Mouse (Mus musculus): ENCODE results near the gene Atg10.

Gene Atg10

DNA sequence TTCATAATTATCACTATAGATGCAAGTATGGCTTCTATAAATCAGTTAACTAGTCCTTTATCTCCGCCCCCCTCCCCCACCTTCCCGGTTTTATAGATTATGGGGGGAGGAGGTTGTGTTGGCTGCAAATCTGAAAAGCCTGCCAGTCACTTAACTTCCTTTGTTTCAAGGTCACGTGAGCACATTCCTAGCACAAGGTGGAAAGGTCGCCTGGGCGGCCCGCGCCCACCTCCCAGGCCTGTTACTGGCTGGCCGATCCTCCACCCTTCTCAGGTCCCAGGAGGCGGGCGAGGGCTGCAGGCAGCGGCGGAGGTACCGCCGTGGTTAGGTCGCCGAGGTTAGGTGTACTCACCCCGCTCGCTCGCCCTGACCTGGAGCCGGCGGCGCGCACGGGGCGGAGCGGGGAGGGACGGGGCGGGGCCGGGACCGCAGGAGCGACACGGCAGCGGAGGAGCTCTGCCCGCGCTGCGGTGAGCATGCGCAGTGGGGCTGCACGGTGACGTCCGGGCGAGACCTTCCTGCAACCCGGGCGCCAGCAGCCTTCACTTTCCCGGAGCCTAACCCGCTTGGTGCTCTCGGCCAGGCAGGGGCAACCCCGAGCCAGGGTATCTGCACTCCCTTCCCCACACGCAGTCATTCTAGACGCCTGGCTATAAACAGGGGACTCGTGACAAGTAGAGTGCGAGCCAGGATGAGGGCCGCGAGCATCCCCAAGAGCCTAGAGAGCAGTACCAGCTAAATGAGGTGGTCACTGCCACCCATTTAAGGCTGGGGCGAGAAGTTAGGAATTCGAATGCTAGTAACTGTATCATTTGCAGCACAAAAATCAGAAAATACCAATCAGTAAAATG, at the start of gene Atg10:
Gene Atg10 (minus strand): TSS at position 382 of the 851 bp plus-strand sequence.
- POLR2A ChIA-PET: interaction anchor here in 3 of 4 experiments (0.6 to 5.6 kb wide), 29 partner anchors 9 to 1131 kb away, joined by 3 to 42 read pairs (median 4); partner anchors contain the start of genes Dhfr (in 1 of the 3), Msh3 (in 1 of the 3) and Rps23 (in 1 of the 3)
- CTCF ChIA-PET: interaction anchor here in 1 of 4 experiments (1.0 kb wide), 1 partner anchor 132 kb away, joined by 3 read pairs; no protein-coding TSS in a partner anchor

DNA sequence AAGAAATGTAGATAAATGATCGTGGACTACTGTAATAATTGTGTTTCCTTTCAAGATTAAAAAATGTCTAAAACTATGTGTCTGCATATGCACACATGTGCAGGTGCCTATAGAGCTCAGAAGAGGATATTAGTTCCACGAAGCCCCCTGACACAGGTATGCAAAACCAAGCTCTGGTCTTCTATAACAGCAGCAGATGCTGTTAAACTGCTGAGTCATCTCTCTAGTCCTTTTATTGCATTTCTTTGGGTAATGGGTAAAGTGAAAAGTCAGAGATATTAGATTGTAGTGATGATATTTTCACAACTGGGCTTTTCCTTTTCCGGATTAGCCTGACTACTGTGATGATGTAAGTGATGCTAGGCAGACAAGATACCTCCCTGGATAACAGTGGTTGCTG, 28.6 kb upstream of the Atg10 start:
- CTCF ChIA-PET: no interaction called here
- POLR2A ChIA-PET: no interaction called here

DNA sequence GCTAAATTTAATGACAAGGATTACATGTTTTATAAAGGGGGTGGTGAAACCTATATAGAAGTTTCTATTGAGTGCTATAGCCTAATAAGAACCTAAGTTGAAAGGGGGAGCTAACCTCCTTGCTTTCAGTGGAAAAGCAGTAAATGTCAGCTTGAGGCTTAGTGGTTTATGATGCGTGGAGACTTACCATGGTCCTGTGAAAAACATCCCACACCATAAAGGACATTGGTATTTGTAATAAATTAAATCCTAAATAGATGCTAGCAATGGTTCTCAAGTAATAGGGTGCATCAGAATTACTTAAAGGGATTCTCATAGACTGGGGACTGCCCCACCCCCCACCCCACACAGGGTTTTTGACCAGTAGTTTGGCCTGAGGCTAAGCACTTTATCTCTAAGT, 27.9 kb upstream of the Atg10 start:
- CTCF ChIA-PET: no interaction called here
- POLR2A ChIA-PET: interaction anchor here in 1 of 4 experiments (0.8 kb wide), 1 partner anchor 58 kb away, joined by 3 read pairs; no protein-coding TSS in a partner anchor

DNA sequence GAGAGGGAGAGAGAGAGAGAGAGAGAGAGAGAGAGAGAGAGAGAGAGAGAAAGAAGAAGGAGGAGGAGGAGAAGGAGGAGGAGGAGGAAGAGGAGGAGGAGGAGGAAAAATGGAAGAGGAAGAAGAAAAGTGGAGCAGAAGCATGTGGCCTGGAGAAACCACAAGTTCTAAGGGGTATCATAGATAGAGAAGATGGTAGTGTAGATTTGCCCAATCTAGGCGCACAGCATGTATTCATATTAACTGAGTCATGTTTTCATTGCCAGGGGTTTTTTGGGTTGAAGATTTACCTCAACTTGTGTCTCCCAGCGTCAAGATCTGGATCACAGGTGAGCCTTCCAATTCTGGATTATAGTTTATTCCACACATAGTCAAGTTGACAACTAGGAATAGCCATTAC, 26.3 kb upstream of the Atg10 start:
- CTCF ChIA-PET: interaction anchor here in 1 of 4 experiments (0.5 kb wide), 1 partner anchor 372 kb away, joined by 3 read pairs; no protein-coding TSS in a partner anchor
- POLR2A ChIA-PET: interaction anchor here in 2 of 4 experiments (0.7 to 1.0 kb wide), 2 partner anchors 27 to 29 kb away, joined by 3 to 4 read pairs; partner anchors contain the start of gene Atg10 (in 1 of the 2)

DNA sequence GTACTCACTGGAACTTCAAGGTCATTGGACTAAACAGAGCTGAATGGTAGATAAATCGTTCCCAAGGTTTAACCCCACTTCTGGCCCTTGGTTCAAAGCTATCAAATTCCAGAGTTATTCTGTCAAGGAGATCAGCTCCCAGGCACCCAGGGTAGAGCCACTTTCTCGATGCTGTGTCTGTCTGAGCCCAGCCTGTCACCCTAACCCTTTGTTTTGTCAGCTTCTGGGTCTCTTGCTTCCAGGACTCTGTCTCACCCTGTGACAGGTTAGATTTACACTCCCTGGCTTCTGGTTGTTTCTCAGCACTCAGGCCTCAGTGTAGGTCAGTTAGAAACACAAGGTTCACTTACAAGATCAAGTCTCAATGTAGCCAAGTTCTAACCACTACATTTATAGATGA, 22.7 kb upstream of the Atg10 start:
- POLR2A ChIA-PET: no interaction called here

DNA sequence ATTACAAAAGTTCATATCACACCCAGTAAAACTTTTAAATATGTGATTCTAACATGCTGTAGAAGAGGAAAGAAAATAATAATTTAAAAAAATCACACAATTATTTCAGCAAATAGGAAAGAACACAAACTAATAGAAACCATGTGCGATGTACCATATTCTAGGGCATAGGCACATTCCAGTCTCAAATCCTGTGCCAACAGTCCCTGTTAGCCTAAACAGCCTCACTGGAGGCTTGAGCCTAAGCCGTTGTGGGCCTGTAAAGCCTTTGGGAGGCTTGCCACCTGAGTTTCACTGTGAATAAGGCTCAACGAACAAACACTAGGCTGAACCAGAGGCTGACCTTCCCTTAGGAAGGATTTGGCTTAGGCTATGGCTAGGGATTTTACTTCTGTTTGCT, 14.2 kb upstream of the Atg10 start:
- CTCF ChIA-PET: no interaction called here
- POLR2A ChIA-PET: interaction anchor here in 1 of 4 experiments (1.4 kb wide), 1 partner anchor 14 kb away, joined by 3 read pairs; the partner anchor contains the start of gene Atg10

More for the DNA sequence above, 22.7 kb upstream of the Atg10 start:
- CTCF ChIA-PET: no interaction called here

DNA sequence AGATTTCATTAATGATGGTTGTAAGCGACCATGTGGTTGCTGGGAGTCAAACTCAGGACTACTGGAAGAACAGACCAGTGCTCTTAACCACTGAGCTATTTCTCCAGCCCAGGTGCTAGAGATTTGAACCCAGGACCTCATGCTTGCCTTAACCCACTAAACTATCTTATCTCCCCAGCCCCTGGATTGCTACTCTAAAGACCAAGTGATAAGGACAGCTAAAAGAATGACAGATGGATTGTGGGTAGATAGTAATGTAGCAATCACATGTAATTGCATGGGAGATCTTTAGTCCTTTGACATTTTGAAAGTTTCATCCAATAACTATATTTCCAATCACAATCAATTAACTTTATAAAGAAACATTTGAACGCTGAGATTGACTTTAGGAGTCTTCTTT, 13.1 kb upstream of the Atg10 start:
- POLR2A ChIA-PET: interaction anchor here in 1 of 4 experiments (1.4 kb wide), 1 partner anchor 13 kb away, joined by 3 read pairs; the partner anchor contains the start of gene Atg10

DNA sequence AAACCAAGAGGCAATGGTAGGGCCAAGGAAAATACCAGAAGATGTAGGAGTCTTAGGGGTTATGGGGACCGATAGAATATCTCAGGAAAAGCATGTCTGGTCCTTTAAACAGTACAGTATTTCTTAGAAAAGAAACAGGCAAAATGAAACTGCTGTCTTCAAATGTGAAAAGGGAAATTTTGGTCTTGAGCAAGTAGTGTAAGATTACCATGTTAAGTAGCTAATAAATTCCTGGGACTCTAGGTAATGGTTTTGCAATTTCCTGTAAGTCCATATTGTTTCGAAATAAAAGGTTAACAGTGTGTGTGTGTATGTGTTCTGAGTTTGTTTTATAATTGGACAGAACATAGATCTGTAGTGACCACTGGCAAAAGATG, 658 bp upstream of the Atg10 start:
- CTCF ChIA-PET: interaction anchor here in 1 of 4 experiments (1.0 kb wide), 1 partner anchor 132 kb away, joined by 3 read pairs; no protein-coding TSS in a partner anchor
- POLR2A ChIA-PET: interaction anchor here in 3 of 4 experiments (0.6 to 5.6 kb wide), 24 partner anchors 9 to 1130 kb away, joined by 3 to 42 read pairs (median 4); partner anchors contain the start of genes Dhfr (in 1 of the 3), Msh3 (in 1 of the 3) and Rps23 (in 1 of the 3)

More for the DNA sequence above, 13.1 kb upstream of the Atg10 start:
- CTCF ChIA-PET: interaction anchor here in 1 of 4 experiments (0.7 kb wide), 1 partner anchor 645 kb away, joined by 3 read pairs; no protein-coding TSS in a partner anchor

DNA sequence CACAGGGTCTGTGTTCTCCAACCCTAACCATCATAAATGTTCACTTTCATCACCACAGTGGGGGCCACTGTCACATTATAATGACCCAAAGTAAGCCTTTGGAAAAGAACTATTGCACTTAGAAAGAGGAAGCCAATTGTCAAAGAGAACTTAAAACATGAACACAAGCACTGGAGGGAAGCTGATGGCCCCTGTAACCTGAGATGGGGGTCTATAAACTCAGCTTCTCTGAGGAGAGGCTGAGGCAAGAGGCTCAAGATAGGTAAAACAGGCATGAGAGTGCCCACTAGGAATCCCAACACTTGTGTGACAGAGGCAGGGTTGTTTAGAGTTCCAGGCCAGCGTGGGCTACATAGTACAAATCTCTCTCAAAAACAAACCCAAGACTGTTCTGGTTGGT, 705 bp downstream of the Atg10 start:
- CTCF ChIA-PET: no interaction called here

DNA sequence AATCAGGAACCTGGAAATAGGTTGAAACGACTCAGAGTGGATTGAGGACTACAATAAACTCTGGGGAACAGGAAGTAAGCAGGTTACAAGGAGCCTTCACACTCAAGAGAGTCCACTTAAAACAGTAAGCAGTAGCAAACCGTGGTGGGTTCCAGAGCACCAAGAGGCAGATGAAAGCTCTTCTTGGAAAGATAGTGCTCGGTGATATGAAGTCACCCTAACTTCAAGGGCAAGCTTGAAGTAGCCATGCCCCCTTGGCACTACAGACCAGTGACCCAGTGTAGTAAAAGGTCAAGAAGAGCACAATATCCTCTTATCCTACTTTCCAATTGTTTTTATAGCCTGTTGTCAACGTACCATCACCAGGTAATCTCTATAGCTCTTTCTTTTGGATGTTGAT, 2.1 kb downstream of the Atg10 start:
- ChIA-PET CTCF (no interaction called here), POLR2A (interaction anchor here in 2 of 4 experiments (0.6 to 5.6 kb wide), 8 partner anchors 13 to 353 kb away, joined by 3 to 42 read pairs (median 4); partner anchors contain the start of gene Rps23 (in 1 of the 2))

More for the DNA sequence above, 705 bp downstream of the Atg10 start:
- POLR2A ChIA-PET: interaction anchor here in 2 of 4 experiments (1.1 to 5.6 kb wide), 10 partner anchors 10 to 309 kb away, joined by 3 to 42 read pairs (median 4); partner anchors contain the start of gene Rps23 (in 1 of the 2)

DNA sequence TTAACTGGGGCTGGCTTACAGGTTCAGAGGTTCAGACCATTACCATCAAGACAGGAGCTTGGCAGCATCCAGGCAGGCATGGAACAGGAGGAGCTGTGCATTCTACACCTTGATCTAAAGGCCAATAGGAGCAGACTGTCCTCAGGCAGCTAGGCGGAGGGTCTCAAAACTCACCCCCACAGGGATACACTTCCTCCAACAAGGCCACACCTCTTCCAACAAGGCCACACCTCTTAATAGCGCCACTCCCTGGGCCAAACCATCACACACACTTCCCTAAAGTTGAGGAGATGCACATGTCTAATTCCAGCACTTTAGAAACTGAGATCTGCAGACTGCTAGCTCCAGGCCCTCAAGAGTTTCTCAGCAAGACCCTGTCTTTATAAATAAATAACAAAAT, 6.1 kb downstream of the Atg10 start:
- ChIA-PET POLR2A (interaction anchor here in 1 of 4 experiments (0.5 to 1.2 kb wide), 2 partner anchors 13 to 168 kb away, joined by 3 read pairs; no protein-coding TSS in a partner anchor), CTCF (interaction anchor here in 1 of 4 experiments (0.6 kb wide), 1 partner anchor 125 kb away, joined by 3 read pairs; no protein-coding TSS in a partner anchor)

DNA sequence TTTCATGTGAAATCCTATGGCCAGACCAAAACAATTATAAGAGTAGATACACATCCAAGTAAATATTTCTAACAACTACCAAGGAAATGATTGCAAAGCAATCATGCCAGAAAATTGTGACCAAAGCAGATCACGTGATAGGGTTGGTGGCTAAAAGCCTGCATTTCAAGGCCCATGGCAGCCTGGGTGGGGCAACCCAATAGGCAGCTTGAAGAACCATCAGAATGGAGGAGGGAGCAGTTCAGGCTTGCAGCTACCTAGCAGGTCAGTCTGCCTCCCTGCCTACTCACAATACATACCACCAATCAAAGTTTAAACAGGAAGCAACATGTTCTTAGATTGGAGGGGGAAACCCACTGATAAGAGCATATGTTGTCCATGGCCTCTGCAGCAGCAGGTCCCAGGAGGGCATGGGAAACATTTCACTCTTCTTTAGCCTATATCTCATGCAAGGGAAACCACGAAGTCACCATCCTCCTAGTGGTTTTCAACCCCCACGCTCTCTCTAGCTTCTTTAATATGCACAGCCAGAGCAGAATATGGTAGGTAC, 7.0 kb downstream of the Atg10 start:
- POLR2A ChIA-PET: interaction anchor here in 1 of 4 experiments (1.2 to 1.4 kb wide), 2 partner anchors 13 to 291 kb away, joined by 3 to 6 read pairs; no protein-coding TSS in a partner anchor
- CTCF ChIA-PET: no interaction called here

DNA sequence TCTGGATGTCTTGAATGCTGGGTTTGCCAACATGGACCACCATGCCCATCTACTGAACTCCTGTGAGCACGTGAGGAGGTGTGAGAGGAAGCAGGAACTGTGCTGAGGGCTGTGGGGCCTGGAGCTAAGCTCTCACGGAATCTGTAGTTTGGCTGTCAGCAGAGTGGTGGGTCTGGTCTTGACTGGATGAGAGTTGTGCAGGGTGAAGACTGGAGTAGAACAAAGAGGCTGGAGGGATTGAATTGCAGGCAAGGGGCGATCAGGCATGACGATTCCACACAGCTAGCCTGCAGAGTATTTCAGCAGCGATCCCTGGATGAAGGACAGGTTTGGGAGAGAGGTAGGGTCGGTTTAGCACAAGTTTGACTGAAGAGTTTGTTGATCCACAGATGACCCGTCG, 10.8 kb downstream of the Atg10 start:
- POLR2A ChIA-PET: interaction anchor here in 2 of 4 experiments (0.7 to 1.8 kb wide), 4 partner anchors 11 to 288 kb away, joined by 3 to 8 read pairs (median 4); partner anchors contain the start of gene Atg10 (in 2 of the 2)
- CTCF ChIA-PET: no interaction called here

DNA sequence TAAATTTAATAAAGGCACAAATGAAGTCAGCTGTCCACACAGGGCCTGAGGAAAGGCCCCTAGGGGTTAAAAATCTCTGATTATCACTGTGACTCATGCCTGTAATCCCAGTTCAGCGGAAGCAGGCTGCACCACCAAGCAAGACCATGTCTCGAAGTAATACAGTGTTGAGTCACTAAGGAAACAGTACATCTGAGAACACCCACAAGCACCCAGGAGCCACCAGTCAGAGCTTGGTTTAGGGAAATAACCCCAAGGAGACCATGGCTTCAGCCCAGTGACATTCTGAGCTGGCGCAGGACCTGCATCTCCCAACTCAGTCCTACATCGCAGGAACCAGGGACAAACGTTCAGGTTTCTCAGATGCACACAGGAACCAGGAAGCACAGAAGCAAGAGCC, 17.5 kb downstream of the Atg10 start:
- ChIA-PET CTCF (no interaction called here), POLR2A (interaction anchor here in 1 of 4 experiments (1.6 kb wide), 1 partner anchor 13 kb away, joined by 6 read pairs; no protein-coding TSS in a partner anchor)

DNA sequence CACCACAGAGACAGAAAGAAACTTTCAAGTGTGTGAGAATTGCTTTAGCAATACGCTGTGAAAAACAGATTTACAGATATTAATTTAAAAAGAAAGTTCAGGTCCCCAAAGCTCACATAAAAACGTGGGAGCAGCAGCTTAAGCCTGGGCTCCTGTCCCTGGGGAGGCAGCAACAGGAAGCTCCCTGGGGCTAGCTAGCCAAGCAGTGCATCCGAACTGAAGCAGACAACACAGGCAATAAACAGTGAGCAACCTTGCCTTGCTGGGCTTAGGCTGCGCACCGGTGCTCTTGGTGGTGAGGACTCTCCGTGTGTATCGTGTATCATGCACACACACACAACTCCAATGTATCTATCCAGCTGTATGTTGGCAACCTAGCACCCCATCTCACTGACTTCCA, 21.2 kb downstream of the Atg10 start:
- ChIA-PET POLR2A (no interaction called here), CTCF (no interaction called here)

DNA sequence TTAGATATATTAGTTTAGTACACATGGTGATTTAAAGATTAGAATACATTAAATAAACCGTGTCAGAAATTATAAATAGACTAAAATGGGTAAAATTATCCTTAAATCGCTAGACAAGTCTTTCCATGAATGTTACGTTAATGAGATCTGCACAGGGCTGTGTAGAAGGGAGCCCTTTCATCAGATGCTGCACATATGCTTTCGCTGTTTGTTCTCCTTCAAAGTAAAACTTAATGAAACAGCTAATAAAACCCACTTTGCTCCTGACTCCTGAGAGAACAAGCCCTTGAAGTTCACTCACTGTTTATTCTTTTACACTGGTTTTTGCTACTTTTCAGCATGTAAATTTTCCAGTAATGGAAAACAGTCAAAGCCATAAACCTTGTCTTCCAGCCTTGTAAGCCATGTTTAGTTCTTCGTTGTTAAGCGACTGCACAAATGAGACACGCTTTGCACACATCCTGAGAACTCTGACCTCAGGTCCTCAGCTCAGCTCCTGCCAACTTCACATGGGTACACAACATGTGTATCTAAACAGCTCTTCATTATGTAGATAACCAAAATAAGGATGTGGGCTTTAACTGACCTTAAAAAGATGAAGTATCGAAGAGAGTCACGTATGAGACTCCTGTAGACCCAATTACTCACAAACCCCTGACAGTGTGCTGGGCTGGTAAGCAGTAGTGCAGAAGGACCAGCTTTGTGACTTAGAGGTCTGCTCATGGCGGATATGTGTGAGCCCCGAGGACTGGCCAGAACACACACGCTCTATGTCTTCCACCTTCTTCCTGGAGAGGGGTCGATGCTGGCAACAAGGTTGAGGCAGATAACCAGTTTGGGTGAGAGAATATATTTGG, 36.2 kb downstream of the Atg10 start:
- ChIA-PET POLR2A (interaction anchor here in 1 of 4 experiments (0.8 kb wide), 1 partner anchor 26 kb away, joined by 3 read pairs; no protein-coding TSS in a partner anchor), CTCF (no interaction called here)

DNA sequence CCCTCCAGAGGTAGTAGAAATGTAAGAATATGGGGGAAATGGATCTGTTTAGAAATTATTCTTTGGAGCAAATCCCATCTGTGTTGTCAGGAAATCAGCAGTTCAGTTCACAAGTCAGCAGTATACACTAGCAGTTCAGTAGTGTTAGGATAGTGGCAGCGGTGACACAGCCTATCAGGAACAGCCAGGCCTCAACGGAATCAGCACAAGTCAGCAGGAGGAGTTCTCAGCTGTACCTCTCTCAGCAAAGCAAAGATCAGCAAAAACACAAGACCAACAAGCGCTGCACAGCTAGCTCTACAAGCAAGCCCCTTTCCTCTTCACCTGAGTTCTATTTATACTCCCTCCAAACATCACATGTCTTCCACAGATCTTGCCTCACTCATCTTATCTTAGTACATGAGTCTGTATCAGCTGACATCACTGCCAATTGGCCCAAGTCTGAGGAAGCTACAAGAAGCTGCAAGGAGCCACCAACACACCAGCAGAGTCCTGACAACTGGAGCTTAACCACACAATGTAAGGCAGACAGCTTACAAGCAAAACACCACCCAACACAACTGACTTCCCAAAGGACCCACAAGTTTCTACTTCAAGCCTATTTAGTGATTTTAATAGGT, 38.4 kb downstream of the Atg10 start:
- CTCF ChIA-PET: no interaction called here
- POLR2A ChIA-PET: no interaction called here

DNA sequence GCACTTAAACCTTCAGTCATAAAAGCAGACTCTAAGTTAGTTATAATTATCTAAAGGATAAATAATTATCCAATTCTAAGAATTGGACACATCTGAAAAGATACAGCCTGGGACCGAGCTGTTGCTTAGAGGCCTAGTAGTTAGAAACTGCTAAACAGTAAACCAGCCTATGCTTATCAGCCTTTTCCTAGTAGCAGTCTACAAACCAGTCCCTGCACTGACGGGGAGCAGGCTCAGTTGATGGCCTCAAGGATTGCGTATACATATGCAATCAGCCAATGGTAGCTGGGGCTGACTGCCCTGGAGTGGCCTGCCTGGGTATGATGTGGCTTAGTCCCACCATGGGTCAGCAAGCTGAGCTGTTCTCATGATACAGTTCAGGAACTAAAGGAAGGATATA, 39.5 kb downstream of the Atg10 start:
- POLR2A ChIA-PET: interaction anchor here in 2 of 4 experiments (0.5 to 1.4 kb wide), 2 partner anchors 38 to 40 kb away, joined by 3 to 4 read pairs; partner anchors contain the start of gene Atg10 (in 1 of the 2)

More for the DNA sequence above, 39.5 kb downstream of the Atg10 start:
- CTCF ChIA-PET: no interaction called here
